Mouse (Mus musculus) testis, adult 2 months (tissue): ENCODE measurements around the gene Ccdc85b.

Source experiments
- CTCF ChIP-seq: fragments of 200-500 bp; IDR thresholded peaks from 2 replicates; pipeline ENCODE4 v1.5.1; 2012; ENCODE audit warnings: low read depth, mild to moderate bottlenecking, inconsistent platforms, low read length, moderate library complexity; ENCODE audit not compliant: control insufficient read depth, insufficient read depth, insufficient replicate concordance
- POLR2A ChIP-seq: fragments of 200-500 bp; IDR thresholded peaks from 2 replicates; pipeline ENCODE4 v1.6.1; 2012; ENCODE audit warnings: low read depth, mild to moderate bottlenecking, inconsistent platforms, low read length, moderate library complexity; ENCODE audit not compliant: control insufficient read depth

DNA sequence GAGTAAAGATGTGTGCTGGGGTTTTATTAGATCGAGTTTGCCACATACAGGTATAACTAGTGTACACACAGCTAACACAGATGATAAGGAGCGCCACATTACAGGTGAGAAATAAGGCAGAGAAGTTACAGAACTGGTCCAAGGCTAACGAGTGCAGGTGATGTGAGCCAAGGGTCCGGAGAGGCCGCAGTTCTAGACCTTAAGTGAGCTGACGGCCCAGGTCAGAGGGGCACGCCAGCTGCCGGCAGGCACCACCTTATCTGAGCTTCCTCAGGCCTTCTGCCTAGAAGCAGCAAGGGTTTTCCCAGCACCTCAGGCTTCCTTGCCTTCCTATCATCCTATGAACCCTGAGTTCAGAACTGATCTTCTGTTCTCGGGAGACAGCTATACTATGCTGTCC, 38.1 kb downstream of the Ccdc85b start:
- TF ChIP-seq POLR2A (no peak), CTCF (no peak)
